Mouse (Mus musculus) right cerebral cortex, postnatal 36 days (tissue): ENCODE data around the gene Kpna7.
A peak's percentile ranks its signal among the peaks of the same experiment; 100 is the strongest.
"Not testable (repeated sequence)": the region's sequence is repeated elsewhere in the genome, so short reads cannot be mapped to it uniquely, and the experiment has no call there.

ENCODE experiments used
- DNase-seq, 2 experiments: peaks; one replicate each; pipeline ENCODE4 v3.0.0; 2022; ENCODE audit warnings: low spot score in 2 of 2, mixed read lengths in 1 of 2

Gene Kpna7

GRCm38 (mm10) chr5:145020712-145021111 lies 63.1 kb downstream of the Kpna7 start:
- not testable (repeated sequence) for DNase-seq

- DNase-seq = not testable (repeated sequence)
Measured at GRCm38 (mm10) chr5:145020254-145020653, 63.6 kb downstream of the Kpna7 start.

- DNase-seq = not testable (repeated sequence)
Measured at GRCm38 (mm10) chr5:145016761-145017160, 67.1 kb downstream of the Kpna7 start.

- no peak for DNase-seq
Measured at GRCm38 (mm10) chr5:145014278-145014677, 69.6 kb downstream of the Kpna7 start.

- DNase-seq = no peak
Measured at GRCm38 (mm10) chr5:145008878-145009659, 74.8 kb downstream of the Kpna7 start.

DNA sequence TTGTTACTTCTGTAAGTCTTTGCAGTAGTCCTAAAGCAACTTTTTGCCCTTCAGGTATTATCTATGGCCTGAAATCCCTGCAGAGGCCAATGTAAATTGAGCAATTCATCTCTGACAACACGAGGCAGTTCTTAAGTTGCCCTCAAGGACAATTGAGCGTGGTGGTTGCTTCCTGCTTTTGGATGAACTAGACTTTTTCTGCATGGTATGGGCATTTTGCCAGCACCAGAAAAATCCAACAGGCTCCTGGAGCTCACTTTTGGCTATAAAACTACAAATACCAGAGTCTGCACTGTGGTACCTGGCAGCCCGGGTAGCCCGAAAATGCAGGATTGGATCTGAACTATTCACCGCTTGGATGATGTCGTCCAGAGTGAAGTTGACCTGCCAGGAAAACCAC lies 78.2 kb downstream of the Kpna7 start:
- no peak for DNase-seq

DNA sequence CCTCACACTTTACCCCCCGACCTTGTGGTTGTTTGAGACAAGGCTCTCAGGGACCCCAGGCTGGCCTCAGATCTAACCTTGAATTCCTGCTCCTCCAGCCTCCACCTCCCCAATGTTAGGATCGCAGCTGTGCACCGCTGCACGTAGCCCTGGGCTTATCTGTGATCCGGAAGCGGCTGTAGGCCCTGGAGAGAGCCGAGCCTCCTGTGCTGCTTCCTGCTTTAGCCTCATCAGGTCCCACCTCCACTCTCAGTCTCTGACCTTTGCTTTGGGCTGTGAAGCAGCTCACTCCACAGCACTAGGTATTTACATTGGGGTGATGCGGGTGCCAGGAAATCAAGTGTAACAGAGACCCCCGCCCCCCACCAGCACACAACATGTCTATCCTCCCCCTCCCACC lies 79.3 kb downstream of the Kpna7 start:
- no peak for DNase-seq

DNA sequence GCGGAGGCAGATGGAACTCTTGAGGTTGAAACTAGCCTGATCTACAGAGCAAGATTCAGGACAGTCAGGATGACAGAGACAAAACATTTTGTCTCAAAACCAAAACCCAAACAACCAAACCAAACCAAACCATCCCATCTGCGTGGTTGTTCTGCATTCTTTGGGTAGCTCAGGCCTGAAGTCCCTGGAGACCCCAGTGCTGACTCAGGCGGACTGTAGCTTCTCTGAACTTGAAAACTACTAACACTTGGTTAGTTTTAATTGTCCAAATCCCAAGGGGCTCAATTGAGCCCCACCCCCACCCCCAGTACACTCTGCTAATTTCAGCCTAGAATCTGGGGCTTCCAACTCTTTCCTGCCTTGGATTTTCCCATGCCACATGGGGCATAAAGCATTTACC lies 80.5 kb downstream of the Kpna7 start:
- no peak for DNase-seq

DNA sequence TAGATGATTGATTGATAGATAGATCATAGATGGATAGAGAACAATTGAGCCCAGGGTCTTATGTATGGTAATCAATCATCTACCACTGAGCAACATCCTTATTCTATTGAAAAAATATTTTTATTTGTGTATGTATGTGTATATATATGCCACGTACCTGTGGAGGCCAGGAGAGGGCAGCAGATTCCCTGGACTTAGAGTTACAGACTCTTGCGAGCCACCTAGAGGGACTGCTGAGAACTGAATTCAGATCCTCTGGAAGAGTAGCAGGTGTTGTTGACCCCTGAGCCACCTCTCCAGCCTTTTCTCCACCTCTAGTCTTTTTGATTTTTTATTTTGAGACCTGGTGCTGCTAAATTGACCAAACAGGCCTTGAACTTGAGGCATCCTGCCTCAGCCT lies 85.3 kb downstream of the Kpna7 start:
- DNase-seq = no peak

DNA sequence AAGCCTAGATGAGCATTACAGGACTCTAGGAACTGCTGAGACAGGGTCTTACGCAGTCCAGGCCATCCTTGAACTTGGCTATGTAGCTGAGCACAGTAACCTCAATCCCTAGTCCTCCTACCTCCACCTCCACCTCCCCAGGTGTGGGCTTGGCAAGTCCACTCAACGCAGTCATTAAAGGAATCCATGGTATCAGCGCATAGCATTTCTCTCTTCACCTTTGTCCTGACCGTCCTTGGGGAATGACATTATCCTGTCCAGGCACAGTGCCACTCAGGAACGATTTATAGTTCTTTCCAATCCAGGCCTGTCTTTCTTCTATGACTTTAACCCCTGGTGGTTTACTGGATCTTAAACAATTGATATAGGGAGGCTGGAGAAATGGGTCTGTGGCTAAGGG lies 93.3 kb downstream of the Kpna7 start:
- DNase-seq = no peak

- no peak for DNase-seq
Measured at GRCm38 (mm10) chr5:144990051-144990450, 93.8 kb downstream of the Kpna7 start.

- DNase-seq = no peak
Measured at GRCm38 (mm10) chr5:144989061-144989405, 94.8 kb downstream of the Kpna7 start.

- DNase-seq = peak; percentile 13 to 49
Measured at GRCm38 (mm10) chr5:144988340-144989060, 95.3 kb downstream of the Kpna7 start.

DNA sequence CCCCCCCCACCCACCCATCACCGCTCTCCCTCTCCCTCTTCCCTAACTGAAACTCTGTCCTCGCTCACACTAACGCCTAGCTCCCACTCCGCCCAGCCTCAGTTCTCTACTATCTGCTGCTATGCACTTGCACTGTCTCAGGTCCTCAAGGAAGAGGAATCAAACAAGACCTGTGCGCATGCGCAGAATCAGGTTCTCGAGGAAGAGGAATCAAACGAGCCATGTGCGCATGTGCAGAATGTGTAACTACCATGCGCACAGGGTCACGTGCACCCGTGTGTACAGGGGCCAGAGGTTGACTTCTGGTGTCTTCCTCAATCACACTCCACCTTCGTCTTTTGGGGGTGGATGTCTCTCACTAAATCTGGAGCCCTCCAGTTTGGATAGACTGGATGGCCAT lies 96.3 kb downstream of the Kpna7 start:
- DNase-seq = no peak

DNA sequence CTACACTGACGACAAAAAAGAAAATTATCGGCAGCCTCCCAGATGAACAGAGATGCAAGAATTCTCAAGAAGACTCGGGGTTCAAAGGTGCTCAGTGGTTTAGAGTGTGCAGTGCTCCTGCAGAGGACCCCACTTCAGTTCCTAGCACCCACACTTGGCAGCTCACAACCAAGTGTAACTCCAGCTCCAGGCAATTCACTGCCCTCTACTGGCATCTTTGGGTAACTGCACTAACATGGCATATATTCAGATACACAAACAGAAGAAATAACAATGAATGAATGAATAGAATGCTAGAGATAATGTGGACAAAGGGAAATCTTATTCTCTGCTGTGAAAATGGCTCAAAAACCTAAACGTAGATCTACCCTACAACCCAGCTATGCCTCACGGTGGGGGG lies 99.0 kb downstream of the Kpna7 start:
- DNase-seq = no peak

GRCm38 (mm10) chr5:144983227-144983626 lies 100.6 kb downstream of the Kpna7 start:
- DNase-seq = no peak

GRCm38 (mm10) chr5:144979110-144979509 lies 104.7 kb downstream of the Kpna7 start:
- DNase-seq = no peak

GRCm38 (mm10) chr5:144978533-144979107 lies 105.2 kb downstream of the Kpna7 start:
- no peak for DNase-seq

GRCm38 (mm10) chr5:144971266-144971665 lies 112.6 kb downstream of the Kpna7 start:
- no peak for DNase-seq

DNA sequence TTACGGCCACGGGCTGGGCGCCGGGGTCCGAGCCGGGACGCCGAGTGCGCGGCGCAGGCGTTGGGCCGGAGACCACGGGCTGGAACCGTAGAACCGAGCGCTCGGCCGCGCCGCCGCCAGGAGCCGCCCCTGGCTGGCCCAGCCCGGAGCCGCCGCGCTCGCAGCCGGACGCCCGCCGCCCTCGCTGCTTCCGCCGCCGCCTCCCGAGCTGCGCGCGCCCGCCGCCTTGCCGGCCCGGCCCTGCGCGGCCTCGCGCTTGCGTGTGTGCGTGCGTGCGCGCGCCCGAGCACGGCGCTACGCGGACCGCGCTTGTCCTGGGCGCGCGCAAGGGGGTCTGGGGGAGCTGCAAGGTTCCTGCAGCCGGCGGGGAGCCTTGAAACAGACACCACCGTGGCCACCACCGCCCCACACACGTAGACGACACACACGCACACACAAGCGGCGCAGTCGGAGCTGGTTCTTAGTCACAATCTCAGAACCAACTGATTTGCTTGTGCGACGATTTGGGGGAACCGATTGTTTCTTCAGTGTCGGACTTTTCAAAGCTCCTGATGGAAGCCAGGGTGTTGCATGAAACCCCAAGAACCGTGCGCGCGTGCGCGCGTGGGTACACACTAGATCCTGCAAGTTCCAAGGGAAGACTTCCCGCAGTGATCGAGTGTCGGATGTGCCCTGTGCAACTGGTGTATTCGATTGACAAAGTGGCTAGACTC lies 118.0 kb downstream of the Kpna7 start, which contains the start of gene Smurf1:
TSS of gene Smurf1 (minus strand) at position 209 of the 713 bp plus-strand sequence.
- peak; percentile 75 to 76 for DNase-seq

- peak; percentile 76 for DNase-seq
Measured at GRCm38 (mm10) chr5:144964872-144965638, 118.8 kb downstream of the Kpna7 start.
